Mouse (Mus musculus) kidney, adult 8-10 months (tissue): ENCODE results near the gene Ahdc1.

Experiments used
- DNase-seq, 2 experiments: peaks; one replicate each; pipeline ENCODE4 v3.0.0; 2022

Ahdc1 gene

DNA sequence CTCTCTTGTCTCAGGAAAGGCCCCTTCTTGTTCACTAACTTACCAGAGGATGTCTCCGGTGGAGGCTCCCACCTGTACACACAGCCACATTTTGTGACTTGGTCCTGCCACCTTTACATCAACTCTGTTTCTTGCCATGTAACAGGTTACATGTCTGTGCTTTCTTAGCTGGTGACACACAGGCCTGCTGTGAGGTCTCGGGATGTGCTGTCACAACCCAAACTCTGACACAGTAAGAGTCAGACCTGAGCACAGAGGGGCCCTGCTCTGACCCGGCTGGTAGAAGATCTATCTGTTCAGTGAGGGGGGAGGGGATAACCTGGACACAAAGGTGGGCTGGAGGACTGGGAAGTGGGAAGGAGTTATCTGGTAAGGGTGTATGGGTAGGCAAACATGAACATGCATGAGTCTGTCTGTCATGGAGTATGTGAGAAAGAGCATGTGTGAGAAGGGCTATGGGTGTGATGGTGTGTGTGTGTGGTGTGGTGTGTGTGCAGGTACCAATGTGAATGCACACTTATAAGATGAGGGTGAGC is 7.3 kb downstream of the Ahdc1 start:
- no peak for DNase-seq

DNA sequence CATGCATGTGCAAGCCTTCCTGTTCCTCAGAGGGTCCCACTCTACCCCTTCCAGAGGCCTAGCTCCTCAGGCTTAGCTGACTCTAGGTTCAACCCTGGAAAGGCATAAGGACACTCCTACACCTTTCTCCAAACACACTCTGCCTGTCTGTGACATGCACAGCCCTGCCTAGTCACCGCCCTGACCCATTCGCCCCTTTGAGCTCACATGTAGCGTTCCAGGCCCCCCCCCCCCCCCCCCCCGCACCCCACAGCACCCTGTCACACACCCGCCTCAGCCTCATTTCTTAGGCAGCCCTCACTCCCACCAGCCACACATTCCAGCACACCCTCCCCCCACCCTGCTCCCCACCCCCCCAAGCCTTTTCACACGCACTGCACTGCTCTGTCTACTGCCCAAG is 9.7 kb downstream of the Ahdc1 start:
- DNase-seq: no peak

DNA sequence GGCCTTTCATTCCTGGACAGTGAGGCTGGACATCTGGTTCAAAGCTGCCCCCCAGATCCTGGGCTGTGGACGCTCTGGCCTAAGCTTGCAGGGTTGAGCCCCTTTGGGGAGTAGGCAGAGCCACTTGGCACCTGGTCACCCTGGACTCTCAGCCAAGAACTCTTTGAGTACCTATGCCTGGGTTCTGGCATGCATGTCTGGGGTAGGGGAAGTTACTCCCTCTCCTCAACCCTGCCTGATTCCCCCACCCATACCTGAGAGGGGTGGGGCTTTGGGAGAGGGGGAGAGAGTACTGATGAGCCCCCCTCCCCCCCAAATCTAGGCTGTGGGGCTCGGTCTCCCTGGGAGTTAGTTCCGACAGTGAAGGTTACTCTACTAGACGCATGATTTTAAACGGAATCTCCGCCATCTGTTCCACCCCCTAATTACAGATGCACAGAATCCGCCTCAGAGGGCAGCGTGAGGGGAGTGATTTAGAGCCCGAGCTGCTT is 10.2 kb downstream of the Ahdc1 start:
- DNase-seq: peak in 1 of 2 experiments; percentile 48

DNA sequence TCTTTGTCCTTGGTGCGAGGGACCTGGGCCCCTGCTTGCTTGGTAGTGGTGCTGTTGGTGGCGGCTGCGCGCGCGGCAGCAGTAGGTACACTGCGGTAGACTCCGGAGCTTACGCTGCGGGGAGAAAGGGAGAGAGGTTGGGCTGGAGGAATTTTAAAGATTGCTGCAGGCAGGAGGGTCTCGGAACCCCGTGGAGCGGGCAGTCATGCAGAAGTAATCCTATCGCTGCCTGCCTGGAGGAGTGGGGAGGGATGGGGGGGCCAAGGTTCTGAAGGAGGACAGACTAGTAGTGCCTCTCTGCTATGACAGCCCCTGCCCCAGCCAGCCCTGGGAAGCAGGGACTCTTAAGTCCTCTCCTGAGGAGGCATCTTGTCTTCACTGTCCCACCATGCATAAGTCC is 11.2 kb downstream of the Ahdc1 start:
- DNase-seq: no peak

DNA sequence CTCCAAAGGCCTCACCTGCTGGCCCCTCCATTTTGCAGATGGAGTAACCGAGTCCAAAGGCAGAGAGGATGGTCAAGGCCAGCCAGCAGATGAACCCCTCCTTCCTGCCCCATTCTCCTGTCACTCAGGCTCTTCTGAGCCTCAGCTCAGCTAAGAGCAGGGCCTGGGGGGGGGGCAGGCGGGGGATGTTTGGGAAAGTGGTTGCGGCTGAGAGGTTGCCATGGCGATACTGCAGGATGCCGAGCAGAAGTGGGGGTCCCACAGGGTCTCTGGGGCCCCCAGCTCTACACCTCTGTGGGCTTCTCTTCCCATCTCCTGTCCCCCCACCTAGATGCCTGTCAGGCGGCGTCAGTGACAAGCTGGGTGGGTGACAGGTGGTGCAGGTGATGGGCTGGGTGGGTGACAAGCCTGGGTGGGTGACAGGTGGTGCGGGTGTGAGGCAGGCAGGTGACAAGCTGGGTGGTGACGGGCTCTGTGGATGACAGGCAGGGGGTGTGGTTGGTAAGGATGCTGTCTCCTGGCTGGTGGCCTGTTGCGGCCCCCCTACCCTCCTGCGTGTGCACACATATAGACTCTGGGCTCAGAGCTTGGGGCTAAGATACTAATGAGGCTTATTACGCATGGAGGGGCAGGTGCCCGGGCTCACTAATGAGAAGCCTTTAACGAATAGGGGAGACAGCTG is 12.0 kb downstream of the Ahdc1 start:
- DNase-seq: no peak

DNA sequence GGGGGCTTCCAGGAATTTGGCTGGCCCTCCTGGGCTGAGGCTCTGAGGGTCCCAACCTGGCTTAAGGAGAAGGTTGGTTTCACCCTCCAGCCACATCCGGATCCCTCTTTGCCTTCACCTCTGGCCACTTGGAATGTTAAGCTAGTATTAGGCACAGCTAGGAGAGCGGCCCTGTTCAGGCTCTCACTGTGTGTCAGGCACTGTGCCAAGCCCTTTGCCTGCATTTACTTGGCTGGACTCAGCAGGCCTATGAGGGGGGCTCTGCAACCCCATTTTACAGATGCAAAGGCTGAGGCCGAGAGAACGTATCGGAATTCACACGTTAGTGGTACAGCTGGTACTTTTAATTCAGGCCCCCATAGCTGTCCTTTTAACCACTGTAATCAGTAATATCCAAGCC is 12.6 kb downstream of the Ahdc1 start:
- DNase-seq: no peak

DNA sequence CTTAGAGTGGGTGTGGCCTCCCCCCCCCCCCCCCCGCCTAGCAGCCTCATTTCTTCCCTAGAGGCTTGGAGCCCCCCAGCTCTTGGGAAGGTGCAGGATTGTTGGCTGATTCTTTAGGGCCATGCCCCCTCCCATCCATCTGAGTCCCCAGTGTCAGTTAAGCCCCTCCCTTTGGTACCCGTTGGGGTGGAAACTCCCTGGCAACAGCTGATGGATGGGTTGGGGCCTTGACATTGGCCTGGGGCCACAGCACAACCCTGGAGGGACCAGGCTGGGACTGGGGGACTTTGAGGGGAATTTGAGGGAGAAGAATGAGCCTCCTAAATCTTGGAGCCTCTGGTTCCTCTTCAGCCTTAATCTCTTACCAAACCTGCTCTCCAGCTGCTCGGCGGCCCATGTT is 13.3 kb downstream of the Ahdc1 start:
- DNase-seq: no peak

DNA sequence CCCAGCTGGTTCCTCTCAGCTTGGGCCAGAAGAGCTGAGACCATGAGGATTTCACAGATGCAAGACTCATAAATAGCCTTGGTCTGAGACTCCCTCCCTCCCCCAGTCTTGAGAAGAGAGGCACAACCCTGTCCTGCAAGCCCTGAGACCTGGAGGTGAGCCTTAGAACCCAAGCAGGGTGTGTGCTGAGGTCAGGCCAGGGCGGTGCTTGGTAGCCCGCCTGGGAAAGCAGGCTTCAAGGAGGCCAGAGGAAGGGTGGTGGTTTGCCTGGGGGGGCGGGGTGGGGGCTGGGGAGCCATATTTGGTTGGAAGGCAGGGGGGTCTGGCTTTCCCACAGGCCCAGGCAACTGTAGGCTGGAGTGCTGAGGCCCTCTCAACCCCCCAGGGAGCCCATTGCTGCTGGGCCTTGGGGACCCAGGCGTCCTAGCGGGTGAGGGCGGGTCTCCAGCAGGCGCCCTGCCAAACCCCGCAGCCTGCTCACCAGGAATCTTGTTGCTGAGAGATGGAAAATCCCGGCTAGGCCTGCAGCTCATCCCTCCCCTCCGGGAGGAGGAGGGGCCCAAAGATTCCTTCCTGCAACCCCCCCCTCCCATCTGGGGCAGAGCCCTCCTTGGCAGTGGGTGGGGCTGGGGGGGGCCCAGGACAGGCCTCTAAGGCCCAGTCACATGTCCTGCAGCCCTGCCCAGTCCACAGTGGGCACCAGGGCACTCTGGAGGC is 14.1 kb downstream of the Ahdc1 start:
- peak; percentile 46 to 70 for DNase-seq

DNA sequence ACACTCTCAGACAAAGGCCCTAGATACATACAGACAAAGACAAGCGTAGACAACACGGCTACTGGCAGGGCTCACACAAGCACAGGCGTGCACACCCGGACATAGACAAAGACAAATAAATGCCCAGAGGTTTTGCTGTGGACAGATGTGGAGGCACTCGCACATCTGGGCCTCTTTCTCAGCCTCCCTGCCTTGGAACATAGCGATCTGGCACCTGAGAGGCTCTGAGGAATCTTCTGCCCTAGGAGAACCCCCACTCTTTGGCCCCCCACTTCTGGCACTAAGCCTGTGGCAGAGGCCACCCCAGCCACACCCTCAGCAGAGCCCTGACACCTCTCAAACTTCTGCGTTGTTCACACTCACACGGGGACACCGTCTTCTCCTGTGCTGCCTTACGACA is 15.2 kb downstream of the Ahdc1 start:
- no peak for DNase-seq

DNA sequence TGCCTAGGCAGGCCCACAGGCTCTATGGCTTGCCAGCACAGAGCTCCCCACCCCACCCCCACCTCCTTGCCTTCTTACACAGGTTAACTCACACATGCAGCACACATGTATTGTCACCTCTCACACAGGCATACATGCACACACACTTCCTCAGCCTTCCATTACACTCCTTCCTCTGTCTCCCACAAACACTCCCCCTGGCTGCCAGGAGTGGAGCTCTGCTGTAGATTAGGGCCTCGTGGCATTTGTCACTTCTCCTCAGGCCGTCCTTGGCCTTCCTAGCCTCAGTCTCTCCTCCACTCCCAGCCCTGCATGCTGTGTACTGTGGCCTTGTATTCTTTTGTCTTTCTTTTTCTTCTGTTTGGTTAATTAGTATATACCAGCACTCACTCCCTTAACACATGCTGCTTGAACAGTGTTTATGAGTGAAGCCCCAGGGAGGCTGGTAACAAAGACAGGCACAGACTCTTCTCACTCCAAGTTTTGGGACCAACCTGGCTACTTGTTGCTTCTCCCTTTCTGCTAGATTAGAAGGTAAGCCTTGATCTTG is 15.8 kb downstream of the Ahdc1 start:
- no peak for DNase-seq

DNA sequence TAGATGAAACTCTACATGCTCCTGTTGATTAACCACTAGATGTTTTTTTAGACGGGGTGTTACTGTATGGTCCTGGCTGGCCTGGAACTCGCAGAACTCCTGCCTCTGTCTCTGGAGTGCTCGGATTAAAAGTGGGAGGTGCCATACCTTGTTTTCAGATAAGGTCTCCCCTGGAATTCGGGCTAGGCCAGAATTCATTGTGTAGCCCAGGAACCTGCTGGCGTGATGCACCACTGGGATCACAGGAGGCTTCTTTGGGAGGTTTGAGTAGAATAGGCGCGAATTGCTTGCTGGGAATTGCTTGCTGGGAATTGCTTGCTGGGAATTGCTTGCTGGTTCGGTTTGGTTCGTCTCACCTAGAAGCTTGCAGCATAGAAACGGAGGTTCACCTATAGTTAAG is 16.7 kb downstream of the Ahdc1 start:
- DNase-seq: no peak

DNA sequence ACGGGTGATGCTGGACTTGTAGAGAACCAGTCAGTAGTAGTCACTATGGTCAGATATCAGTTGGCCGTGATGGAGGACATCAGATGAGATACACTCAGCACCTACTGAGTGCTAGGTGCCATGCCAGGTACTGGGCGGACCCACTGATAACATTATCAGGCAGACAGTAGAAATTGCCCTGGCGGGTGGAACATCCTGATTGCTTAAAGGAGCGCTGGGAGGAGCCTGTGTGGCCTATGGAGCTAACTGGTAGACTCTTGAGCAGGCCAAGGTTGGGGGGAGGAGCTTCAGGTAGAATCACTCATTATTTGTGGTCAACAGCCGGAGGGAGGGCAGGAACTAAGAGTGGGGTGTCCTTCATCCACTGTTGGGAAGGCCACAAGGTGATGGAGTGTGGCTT is 17.1 kb downstream of the Ahdc1 start:
- no peak for DNase-seq

DNA sequence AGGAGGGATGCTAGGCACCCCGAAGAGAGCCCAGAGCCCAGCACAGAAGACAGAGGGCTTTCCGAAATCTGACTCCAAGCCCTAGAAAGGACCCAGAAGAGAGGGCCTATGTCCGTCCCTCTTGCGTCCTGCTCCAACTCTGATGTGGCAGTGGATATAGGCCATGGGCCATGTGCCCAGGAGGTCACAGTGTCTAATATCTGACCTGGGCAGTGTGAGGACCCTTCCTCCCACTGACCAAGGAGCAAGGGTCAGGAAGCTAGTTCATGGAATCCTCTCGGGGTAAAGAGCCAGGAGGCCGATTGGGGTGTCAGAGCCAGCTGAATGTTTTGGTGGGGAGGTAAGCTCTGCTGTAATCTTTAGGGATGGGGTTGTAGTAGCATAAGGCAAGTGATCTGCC is 17.8 kb downstream of the Ahdc1 start:
- no peak for DNase-seq

DNA sequence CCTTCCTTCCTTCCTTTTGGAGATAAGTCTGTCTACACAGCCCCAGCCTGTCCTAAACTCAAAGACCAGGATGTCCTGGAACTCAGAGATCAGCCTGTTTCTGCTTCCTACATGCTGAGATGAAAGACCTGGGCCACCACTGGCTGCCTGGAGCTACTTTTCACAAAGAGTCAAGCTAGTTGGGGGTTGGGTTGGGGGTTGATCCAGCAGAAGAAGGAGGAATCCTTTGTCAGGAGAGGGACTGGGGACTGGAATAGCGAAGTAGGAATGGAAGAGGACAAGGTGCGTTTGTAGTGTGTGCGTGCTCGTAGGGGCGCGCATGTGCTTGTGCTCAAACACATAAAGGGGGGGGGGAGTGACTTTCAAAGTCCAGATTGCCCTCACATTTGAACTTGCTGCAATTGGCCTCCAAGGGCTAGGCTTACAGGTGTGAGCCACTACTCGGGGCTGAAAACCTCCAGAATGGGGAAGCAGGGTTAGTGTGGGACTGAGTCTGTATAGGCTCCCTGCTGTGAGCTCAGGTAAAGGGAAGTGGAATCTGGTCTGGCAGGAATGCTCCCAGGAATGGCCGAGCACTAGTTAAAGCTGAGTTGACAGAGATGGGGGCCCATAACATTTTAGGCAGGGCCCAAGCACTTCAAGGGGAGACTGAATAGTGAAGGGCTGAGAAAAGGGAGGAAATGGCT is 21.5 kb downstream of the Ahdc1 start:
- no peak for DNase-seq

DNA sequence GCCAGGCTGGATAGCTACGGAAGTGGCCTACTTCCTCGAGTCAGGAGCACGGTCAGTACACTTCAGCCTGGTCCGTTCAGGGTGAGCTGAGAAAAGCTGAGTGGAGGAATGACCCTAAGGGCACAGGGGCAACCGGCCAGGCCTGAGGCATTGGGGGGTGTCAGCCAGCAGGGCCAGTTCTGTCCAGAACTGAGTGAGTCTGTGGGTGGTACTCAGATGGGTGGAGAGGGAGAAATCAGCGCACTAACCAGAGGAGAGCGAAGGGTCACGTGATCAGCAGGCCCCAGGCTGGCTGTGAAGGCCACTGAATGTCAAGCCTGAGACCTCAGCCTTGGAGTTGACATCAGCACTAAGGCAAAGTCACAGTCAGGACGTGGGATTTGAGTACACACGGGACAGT is 23.4 kb downstream of the Ahdc1 start:
- peak; percentile 48 to 70 for DNase-seq

DNA sequence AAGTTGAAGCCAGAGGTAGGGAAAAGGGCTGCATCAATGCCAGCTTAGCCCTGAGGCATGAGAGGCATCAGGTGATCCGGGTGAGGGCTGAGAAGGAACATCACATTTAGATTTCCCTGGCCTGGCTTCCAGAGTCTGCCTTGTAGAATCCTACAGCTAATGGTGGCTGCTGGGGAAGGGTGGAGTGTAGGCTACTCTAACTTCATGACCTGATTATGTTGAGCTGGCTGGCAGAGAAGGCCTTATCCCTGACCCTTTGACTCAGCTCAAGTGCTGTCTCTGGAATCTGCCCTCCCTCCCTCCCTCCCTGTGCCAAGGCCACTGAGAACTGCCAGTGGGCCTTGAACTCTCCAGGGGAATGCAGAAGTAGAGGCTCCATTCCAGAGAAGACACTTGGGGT is 24.4 kb downstream of the Ahdc1 start:
- DNase-seq: peak in 1 of 2 experiments; percentile 47

DNA sequence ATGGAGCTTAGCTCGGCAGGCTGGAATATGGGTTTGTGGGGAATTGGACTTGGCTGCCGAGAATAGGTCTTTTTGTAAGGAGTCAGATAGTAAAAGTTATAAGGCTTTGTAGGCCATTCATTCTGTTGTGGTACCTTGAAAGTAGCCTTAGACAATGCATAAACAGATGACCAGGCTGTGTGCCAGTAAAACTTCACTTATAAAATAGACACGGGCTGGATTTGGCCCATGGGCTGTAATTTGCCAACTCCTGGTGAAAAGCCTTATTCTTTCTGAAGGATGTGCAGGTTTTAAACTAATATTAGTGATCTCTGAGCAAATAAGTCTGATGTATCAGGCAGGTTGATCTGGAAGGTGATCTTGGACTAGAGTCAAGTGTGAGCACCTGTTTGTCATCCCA is 24.9 kb downstream of the Ahdc1 start:
- DNase-seq: peak in 1 of 2 experiments; percentile 54

DNA sequence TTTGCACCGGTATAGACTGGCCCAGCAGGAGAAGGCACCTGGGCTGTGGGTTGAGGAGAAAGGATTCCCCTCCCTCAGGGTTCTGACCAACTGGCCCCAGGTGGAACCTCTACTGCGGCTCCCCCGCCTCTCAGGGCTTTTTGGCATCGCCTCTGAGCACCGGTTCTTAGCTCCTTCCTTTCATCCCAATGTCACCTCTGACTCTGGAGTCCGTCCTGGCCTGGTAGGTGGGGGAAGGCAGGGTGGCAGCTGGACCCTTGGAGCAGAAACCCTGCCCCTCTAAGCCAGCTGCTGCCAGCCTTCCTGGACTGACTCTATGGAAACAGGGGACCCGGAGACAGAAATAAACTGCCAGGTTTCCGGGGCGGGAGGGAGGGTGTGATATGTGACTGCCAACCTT is 26.2 kb downstream of the Ahdc1 start:
- DNase-seq: no peak

DNA sequence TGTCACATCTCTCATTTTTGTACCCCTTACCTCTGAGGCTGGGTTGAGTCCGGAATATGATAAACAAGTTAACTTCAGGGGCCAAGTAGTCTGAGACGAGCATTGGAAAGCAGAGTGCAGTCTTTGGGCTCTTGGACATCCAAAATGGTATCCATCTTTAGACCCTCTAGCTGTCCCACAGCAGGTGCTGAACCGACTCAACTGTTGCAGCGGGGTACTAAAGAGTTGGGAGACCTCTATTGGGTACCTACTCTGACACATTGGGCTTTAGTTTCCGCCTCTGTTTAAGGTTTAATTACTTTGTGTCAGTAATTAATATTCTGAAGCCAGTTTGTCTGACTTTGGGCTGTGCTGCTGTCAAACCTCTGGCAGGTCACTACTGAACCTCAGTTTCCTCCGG is 26.7 kb downstream of the Ahdc1 start:
- no peak for DNase-seq

DNA sequence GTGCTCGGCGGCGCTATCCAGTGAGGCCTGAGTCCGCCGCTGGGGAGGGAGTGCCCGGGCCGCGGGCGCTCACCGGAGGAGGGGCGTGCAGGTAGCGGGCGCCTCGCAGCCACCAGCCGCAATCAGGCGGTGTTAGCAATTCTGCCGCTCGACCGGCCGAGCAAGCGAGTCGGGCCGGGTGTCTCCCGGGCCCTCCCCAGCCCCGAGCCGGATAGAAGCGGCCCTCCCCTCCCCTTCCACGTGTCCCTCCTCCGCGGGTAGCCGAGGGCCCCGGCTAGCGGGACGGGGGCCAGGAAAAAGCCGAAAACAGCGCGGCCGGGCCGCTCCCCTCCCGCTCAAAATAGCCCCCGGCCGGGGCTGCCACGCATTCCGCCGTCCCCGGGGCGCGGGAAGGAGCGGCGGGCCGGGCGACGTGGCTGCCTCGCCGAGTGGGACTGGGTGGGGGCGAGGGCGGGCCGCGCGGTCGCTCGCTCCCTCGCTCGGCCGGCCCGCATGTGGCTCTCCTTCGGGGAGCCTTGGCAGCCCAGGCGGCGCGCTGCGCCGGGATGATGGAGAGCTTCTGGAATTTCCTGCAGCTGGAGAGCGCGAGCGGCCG is 27.6 kb downstream of the Ahdc1 start:
- DNase-seq: peak in 1 of 2 experiments; percentile 55

DNA sequence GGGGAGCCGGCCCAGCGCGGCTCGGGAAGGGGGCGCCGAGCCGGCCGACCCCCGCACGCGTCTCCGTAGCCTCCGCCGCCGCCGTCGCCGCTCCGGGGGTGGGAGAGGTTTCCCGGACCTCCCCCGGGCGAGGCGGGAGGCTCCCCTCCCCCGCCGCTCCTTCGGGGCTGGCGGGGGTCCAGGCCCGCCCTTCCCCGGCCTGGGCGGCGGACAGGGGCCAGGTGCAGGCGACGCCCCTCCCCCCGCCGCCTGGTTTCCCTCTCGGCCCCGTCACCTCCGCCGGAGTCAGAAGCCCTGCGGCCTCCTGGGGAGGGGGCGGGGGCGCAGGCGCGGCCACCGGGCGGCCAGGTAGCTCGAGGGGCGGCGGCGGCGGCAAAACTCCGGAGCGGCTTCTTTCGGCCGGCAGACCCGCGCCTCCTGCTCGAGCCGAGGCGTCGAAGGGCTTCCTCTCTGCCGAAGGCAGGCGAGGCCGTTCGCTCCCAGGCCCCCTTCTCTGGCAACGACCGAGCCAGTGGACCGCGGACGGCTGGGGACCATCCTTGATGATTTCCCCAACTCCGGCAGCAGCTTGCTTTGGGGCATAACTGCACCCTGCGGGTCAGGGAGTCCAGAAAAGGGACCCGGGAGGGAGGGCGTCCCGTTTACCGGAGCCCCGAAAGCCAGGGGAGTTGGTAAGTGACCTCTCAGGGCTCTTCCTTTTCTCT is 28.2 kb downstream of the Ahdc1 start:
- DNase-seq: no peak

DNA sequence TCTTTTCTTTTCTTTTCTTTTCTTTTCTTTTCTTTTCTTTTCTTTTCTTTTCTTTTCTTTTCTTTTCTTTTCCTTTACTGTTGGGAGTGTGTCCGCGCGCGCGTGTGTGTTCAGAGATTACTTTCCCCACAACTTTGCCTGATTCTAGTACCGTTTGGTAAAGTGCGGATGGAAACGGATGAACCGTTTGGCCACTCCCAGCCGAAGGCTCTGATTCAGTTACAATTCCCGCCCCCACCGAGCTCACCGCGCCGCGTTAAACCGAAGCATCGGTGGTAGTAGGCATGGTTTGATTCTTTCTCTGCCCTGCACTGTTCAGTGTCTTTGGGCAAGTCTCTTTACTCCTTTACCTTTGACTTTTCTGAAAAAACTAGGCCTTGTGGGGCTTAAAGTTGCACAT is 28.8 kb downstream of the Ahdc1 start:
- no peak for DNase-seq
